Mouse (Mus musculus) hindbrain, embryonic 16.5 days (tissue): Measurements from ENCODE around the gene Fam207a. TPM values are rescaled to one million over a fixed set of nuclear protein-coding genes. Genes with fewer than 3 reads are reported as not detected.

ENCODE experiments used
- ATAC-seq: fragments of 200-750 bp; cut with Nextera tagmentation; 2 replicates; pipeline ENCODE4 v1.8.0; 2017; ENCODE audit warnings: moderate TSS enrichment, moderate library complexity
- H3K27ac ChIP-seq: fragments of 300-500 bp; sonication (generic); 2 replicates; pipeline ENCODE4 v1.5.1; 2014; ENCODE audit warnings: low read depth, mild to moderate bottlenecking, control low read depth, low read length, moderate library complexity
- H3K27me3 ChIP-seq: fragments of 300-500 bp; sonication (generic); replicated peaks from 2 replicates; pipeline ENCODE4 v1.6.1; 2014; ENCODE audit warnings: low read length; ENCODE audit not compliant: control insufficient read depth, insufficient read depth
- H3K36me3 ChIP-seq: fragments of 300-500 bp; sonication (generic); 2 replicates; pipeline ENCODE4 v1.6.1; 2014; ENCODE audit warnings: mild to moderate bottlenecking, low read length, moderate library complexity, mixed read lengths; ENCODE audit not compliant: control insufficient read depth, insufficient read depth
- H3K4me1 ChIP-seq: fragments of 300-500 bp; sonication (generic); 2 replicates; pipeline ENCODE4 v1.6.1; 2014; ENCODE audit warnings: low read depth, low read length; ENCODE audit not compliant: control insufficient read depth, insufficient read depth
- H3K4me2 ChIP-seq: fragments of 300-500 bp; sonication (generic); 2 replicates; pipeline ENCODE4 v1.6.1; 2014; ENCODE audit warnings: mild to moderate bottlenecking, low read length, control low read depth, moderate library complexity
- H3K4me3 ChIP-seq: fragments of 300-500 bp; sonication (generic); 2 replicates; pipeline ENCODE4 v1.5.1; 2014; ENCODE audit warnings: mild to moderate bottlenecking, low read length, control low read depth, moderate library complexity
- H3K9ac ChIP-seq: fragments of 300-500 bp; sonication (generic); 2 replicates; pipeline ENCODE4 v1.6.1; 2014; ENCODE audit warnings: low read depth, mild to moderate bottlenecking, control low read depth, low read length, moderate library complexity
- H3K9me3 ChIP-seq: fragments of 300-500 bp; sonication (generic); 2 replicates; pipeline ENCODE4 v1.6.1; 2014; ENCODE audit warnings: mild to moderate bottlenecking, low read length, moderate library complexity; ENCODE audit not compliant: control insufficient read depth
- WGBS: fragments of 180-500 bp; shearing (Covaris S2); extraction: QIAGEN DNeasy Blood & Tissue Kit; methylation state at CpG from one replicate; pipeline ENCODE4 v1.1.7; 2014; 5-methylcytosine and 5-hydroxymethylcytosine counted together
- polyA plus RNA-seq: library from polyadenylated mRNA; unstranded; fragments of >200 nt; fragmentation: Nextera tagmentation; extraction: Ambion mirVana; gene quantifications from 2 replicates; pipeline ENCODE4 v1.2.1, GENCODE M21; 2015

Gene Fam207a
- polyA plus RNA-seq, 1 experiment from 2014 or later: 43.5 TPM

GRCm38 (mm10) chr10:77441812-77442211 is 73.8 kb downstream of the Fam207a start:
- Histone ChIP-seq H3K9me3 (no peaks in the 10 kb centered on the region), H3K27me3 (no peaks in the 10 kb centered on the region), H3K4me2 (no peak overlapping the region), H3K9ac (no peak overlapping the region), H3K4me3 (no peak overlapping the region), H3K36me3 (no peaks in the 10 kb centered on the region), H3K4me1 (no peaks in the 10 kb centered on the region), H3K27ac (no peak overlapping the region)
- WGBS: 89% methylated on average over 3 of the region's 3 CpGs
- ATAC-seq: no peak

- Histone ChIP-seq H3K36me3 (no peaks in the 10 kb centered on the region), H3K4me3 (no peak overlapping the region), H3K9ac (no peak overlapping the region), H3K27me3 (no peaks in the 10 kb centered on the region), H3K4me1 (no peaks in the 10 kb centered on the region), H3K4me2 (no peak overlapping the region), H3K9me3 (no peaks in the 10 kb centered on the region), H3K27ac (no peak overlapping the region)
- WGBS: 68% methylated on average over 19 of the region's 19 CpGs
- ATAC-seq: no peak
These were observed 74.5 kb downstream of the Fam207a start for GRCm38 (mm10) chr10:77440841-77441755.

GRCm38 (mm10) chr10:77440286-77440685 is 75.3 kb downstream of the Fam207a start:
- 66% methylated on average over 6 of the region's 6 CpGs for WGBS

GRCm38 (mm10) chr10:77439026-77439425 is 76.6 kb downstream of the Fam207a start:
- no peaks in the 10 kb centered on the region for H3K36me3 ChIP-seq
- H3K27ac ChIP-seq: no peak overlapping the region
- 92% methylated on average over 3 of the region's 3 CpGs for WGBS
- no peak overlapping the region for H3K4me2 ChIP-seq
- no peak overlapping the region for H3K4me3 ChIP-seq
- H3K9ac ChIP-seq: no peak overlapping the region
- ATAC-seq: no peak
- no peaks in the 10 kb centered on the region for H3K9me3 ChIP-seq
- H3K4me1 ChIP-seq: peaks cover 10% of the 10 kb centered on the region
- H3K27me3 ChIP-seq: no peaks in the 10 kb centered on the region

More at GRCm38 (mm10) chr10:77440286-77440685, 75.3 kb downstream of the Fam207a start:
- H3K4me3 ChIP-seq: no peak overlapping the region
- no peaks in the 10 kb centered on the region for H3K27me3 ChIP-seq
- no peaks in the 10 kb centered on the region for H3K36me3 ChIP-seq
- no peak overlapping the region for H3K27ac ChIP-seq
- no peaks in the 10 kb centered on the region for H3K9me3 ChIP-seq
- no peak overlapping the region for H3K9ac ChIP-seq
- no peaks in the 10 kb centered on the region for H3K4me1 ChIP-seq
- no peak overlapping the region for H3K4me2 ChIP-seq
- ATAC-seq: no peak

- whole genome bisulfite sequencing: 69% methylated on average over 1 of the region's 1 CpGs
- no peak overlapping the region for H3K4me2 ChIP-seq
- H3K36me3 ChIP-seq: no peaks in the 10 kb centered on the region
- H3K27me3 ChIP-seq: no peaks in the 10 kb centered on the region
- ATAC-seq: no peak
- no peaks in the 10 kb centered on the region for H3K9me3 ChIP-seq
- H3K4me1 ChIP-seq: peaks cover 10% of the 10 kb centered on the region
- no peak overlapping the region for H3K27ac ChIP-seq
- no peak overlapping the region for H3K9ac ChIP-seq
- no peak overlapping the region for H3K4me3 ChIP-seq
These were observed 77.6 kb downstream of the Fam207a start for GRCm38 (mm10) chr10:77438021-77438420.

Other genes starting within 250 kb of the Fam207a start
- gene Adarb1, start 97.5 kb downstream of the Fam207a start, polyA plus RNA-seq: 19.9 and 20.6 TPM in 2 replicates
- 0.92 and 1.1 TPM in 2 replicates for gene Itgb2, start 14.5 kb upstream of the Fam207a start, polyA plus RNA-seq
- 84.4 and 88.3 TPM in 2 replicates for gene Pttg1ip, start 65.9 kb upstream of the Fam207a start, polyA plus RNA-seq
- 303 and 334 TPM in 2 replicates for gene Sumo3, start 90.3 kb upstream of the Fam207a start, polyA plus RNA-seq
- gene Gm49325, start 90.4 kb upstream of the Fam207a start, polyA plus RNA-seq: not detected in 2 replicates
- 85.0 and 91.0 TPM in 2 replicates for gene Ube2g2, start 106.5 kb upstream of the Fam207a start, polyA plus RNA-seq
- 1.3 and 1.6 TPM in 2 replicates for gene Tspear, start 170.8 kb upstream of the Fam207a start, polyA plus RNA-seq
- not detected in 2 replicates for gene Gm19402, start 175.0 kb upstream of the Fam207a start, polyA plus RNA-seq
- not detected in 2 replicates for gene Gm9508, start 181.4 kb upstream of the Fam207a start, polyA plus RNA-seq
- gene Gm10272, start 190.8 kb upstream of the Fam207a start, polyA plus RNA-seq: not detected in 2 replicates
- not detected in 2 replicates for gene Gm10024, start 195.7 kb upstream of the Fam207a start, polyA plus RNA-seq
- not detected in 2 replicates for gene Gm10142, start 200.0 kb upstream of the Fam207a start, polyA plus RNA-seq
- not detected in 2 replicates for gene Krtap12-1, start 204.8 kb upstream of the Fam207a start, polyA plus RNA-seq
- gene Gm10100, start 210.7 kb upstream of the Fam207a start, polyA plus RNA-seq: not detected in 2 replicates
- gene Gm18596, start 226.9 kb upstream of the Fam207a start, polyA plus RNA-seq: not detected in 2 replicates
- not detected in 2 replicates for gene Gm9736, start 235.6 kb upstream of the Fam207a start, polyA plus RNA-seq
- not detected in 2 replicates for gene Gm3233, start 243.9 kb upstream of the Fam207a start, polyA plus RNA-seq